Mouse (Mus musculus) heart, postnatal 14 days (tissue): ENCODE measurements at regions not wholly inside any gene's neighbourhood (a gene's known extent, or its start where the extent isn't known, plus 50 kb on each side); places are given as distances from the start of the nearest gene placed in this dataset.

ENCODE experiments used
- DNase-seq, 2 experiments: peaks; one replicate each; pipeline ENCODE4 v3.0.0; 2021 to 2022
- intact Hi-C: fragments of 180-260 bp; cut with DNase I; formaldehyde crosslinking; loops from one replicate; pipeline ENCODE4 v1.15.1; 2025

GRCm38 (mm10) chr2:61922496-61922895 is 119.8 kb downstream of the Tbr1 start:
- DNase-seq = no peak
- intact Hi-C loops = no loop called here

- intact Hi-C loops = no loop called here
- no peak for DNase-seq
Measured at GRCm38 (mm10) chr2:61938296-61938695, 108.0 kb upstream of the Slc4a10 start.

- intact Hi-C loops = loop anchor here (5.0 to 10.0 kb wide), 2 partner anchors 299 to 471 kb away; no protein-coding TSS in a partner anchor
Measured at GRCm38 (mm10) chr2:61965916-61966315, 80.3 kb upstream of the Slc4a10 start.

GRCm38 (mm10) chr2:61967724-61968123 is 78.5 kb upstream of the Slc4a10 start:
- intact Hi-C loops = loop anchor here (2.0 to 10.0 kb wide), 3 partner anchors 300 to 473 kb away; no protein-coding TSS in a partner anchor
- DNase-seq = no peak

More at GRCm38 (mm10) chr2:61965916-61966315, 80.3 kb upstream of the Slc4a10 start:
- DNase-seq = no peak

- no peak for DNase-seq
- intact Hi-C loops = no loop called here
Measured at GRCm38 (mm10) chr2:61970029-61970428, 76.2 kb upstream of the Slc4a10 start.

DNA sequence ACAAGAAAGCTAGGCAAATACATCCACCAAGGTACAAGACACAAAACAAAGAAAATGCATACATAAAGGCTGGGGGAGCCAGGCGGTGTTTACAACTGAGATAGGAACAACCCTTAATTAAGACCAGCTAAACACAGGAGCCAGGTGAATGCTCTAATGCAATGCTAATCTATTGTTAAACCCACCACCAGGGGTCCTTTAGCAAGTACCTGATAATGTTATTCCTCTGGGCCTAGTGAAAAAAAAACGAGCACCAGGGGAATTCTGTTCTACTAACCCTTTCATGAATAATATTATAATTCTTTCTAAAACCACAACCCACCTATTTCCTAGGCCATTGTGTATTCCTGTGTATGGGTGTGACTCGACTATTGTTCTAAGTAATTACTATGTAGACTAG is 61.5 kb upstream of the Slc4a10 start:
- DNase-seq = no peak
- intact Hi-C loops = loop anchor here (5.0 kb wide), 1 partner anchor 473 kb away; no protein-coding TSS in a partner anchor

- intact Hi-C loops = loop anchor here (2.0 to 5.0 kb wide), 2 partner anchors 298 to 470 kb away; no protein-coding TSS in a partner anchor
- DNase-seq = no peak
Measured at GRCm38 (mm10) chr2:61986967-61987550, 59.2 kb upstream of the Slc4a10 start.
